Mouse (Mus musculus) layer of hippocampus, adult 9-10 months (tissue): ENCODE data around the gene E130308A19Rik.

Source experiments
- DNase-seq: peaks from one replicate; pipeline ENCODE4 v3.0.0; 2022; ENCODE audit warnings: low spot score

Gene E130308A19Rik

DNA sequence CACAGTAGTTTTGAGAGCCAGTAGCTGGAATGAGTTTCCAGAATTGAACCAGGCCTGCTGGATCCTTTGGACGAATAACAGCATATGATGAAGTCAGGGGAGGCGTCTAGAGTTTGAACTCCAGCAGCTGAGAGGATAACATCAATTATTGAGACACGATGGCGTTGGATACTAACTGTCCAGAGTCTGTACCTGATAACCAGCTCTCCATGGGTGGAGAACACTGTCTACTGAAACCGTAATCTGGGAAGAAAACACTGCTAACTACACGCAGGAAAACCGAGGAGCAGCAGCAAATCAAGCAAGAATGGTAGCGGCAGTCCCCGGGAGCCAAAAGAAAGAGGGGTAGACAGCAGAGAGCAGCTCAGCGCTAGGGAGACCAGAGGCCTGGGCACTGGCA lies 56.9 kb downstream of the E130308A19Rik start:
- DNase-seq, result no peak

DNA sequence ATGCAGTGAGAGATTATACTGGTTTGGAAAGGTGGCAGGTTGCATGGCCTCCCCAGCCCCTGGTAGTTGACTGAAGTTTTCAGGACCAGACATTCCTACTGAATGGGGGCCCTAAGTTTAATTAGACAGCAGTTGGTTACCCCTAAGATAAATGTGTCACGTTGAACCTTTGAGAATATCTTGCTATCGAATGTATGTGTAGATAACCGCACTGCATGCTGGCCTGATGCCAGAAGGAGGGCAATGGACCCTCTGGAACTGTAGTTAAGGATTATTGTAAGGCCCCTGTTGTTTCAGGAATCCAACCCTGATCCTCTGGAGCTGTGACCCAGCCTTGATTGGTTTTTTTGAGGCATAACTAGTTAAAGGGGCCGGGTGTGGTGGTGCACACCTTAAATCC lies 58.3 kb downstream of the E130308A19Rik start:
- DNase-seq, result no peak

- DNase-seq, result no peak
Observed at GRCm38 (mm10) chr4:59686716-59687115, 60.7 kb downstream of the E130308A19Rik start.

DNA sequence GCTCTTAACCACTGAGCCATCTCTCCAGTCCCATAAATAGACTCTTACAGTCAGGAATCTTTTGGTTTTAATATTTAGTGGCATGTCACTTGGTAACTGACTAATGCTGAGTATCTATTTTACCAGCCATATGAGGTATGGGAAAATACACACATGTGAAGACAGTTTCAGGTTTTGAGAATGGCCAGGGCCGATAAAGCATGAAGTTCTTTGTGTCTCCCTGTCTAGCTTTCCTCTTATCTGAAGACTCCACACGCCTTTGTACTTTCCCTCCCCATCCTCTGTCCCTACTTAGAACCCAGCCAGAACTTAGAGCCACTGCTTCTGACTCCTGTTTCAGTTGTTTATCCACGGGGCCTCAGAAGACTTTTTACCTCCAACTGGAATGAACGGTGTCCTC lies 63.0 kb downstream of the E130308A19Rik start:
- no peak for DNase-seq

DNA sequence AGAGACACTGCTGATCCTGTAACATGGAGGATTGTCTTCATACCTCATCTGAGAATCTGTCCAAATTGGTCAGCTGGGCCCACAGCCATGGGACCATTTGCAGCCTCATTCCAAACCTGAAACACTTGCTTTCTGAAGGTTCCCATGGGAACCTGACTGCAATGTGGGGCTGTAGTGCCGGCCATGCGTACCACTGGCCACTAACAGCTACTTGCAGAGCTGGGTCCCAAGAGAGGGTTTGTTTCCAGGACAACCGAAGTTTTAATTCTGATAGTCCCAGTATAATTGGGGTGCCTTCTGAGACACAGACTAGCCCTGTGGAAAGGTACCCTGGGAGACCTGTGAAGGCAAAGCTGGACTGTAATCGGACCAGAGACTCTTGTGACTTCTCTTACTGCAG lies 64.1 kb downstream of the E130308A19Rik start:
- no peak for DNase-seq

GRCm38 (mm10) chr4:59696846-59697245 lies 70.8 kb downstream of the E130308A19Rik start:
- DNase-seq, result no peak

GRCm38 (mm10) chr4:59697869-59698268 lies 71.9 kb downstream of the E130308A19Rik start:
- no peak for DNase-seq

DNA sequence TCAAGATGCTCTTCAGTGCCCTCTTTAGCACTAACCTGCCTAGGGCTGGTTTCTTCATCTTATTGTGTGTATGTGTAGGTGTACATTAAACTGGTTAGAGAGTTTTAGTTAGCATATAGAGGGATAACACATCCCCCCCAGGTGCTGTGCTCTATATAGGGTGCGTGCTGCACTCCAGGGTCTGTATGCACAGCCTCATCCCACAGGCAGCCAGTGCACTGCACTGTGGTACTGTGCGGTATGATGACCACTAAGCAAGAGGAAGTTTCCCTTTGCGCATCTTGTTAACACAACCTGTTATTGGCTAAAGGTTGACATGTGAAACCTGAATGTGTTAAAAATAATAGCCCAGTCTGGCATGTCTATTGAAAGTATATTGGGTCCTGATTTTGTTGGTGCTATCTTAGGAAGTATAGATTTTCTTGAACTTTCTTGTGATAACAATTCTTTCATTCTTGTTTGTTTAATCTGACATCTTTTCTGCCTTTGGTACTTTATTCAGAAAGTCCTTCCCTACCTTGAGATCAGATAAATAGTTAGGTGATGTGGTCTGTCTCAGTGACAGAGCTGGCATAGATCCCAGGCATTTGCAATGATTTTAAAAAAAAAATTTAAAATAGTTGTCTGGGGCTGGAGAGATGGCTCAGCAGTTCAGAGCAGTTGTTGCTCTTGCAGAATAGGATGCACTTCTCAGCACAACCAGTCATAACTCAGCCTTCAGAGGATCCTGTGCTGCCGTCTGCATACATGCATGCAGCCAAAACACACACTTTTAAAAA lies 73.2 kb downstream of the E130308A19Rik start:
- DNase-seq, result no peak

- peak; percentile 7 for DNase-seq
Observed at GRCm38 (mm10) chr4:59709321-59709720, 83.3 kb downstream of the E130308A19Rik start.

DNA sequence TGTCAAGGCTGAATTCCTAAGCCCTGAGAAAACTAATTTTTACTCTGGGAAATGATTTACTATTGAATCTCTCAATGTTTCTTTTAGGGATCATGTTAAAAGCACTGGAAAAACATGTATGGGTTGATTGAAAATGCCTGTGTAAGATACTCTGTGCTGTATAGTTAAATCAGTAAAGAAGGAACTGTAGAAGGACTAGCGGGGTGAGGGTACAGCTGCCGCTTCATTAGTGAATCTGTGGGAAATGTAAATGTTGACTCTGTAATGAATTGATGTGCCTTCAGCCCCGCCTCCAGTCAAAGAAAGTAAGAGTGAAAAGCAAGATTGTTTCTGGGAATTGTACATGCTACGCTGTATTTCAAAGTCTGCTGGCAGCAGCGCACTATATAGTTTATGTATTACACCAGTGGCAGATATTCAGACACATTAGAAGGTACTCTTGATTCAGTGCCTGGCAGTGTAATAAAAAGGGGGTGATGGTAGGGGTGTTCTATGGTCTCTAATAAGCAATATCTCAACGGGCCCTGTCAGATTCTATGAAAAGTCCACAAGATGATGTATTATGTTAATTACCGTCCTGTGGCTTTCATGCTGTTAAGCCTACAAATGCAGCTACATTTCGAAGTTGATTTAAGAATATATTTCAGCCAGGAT lies 84.9 kb downstream of the E130308A19Rik start:
- no peak for DNase-seq

DNA sequence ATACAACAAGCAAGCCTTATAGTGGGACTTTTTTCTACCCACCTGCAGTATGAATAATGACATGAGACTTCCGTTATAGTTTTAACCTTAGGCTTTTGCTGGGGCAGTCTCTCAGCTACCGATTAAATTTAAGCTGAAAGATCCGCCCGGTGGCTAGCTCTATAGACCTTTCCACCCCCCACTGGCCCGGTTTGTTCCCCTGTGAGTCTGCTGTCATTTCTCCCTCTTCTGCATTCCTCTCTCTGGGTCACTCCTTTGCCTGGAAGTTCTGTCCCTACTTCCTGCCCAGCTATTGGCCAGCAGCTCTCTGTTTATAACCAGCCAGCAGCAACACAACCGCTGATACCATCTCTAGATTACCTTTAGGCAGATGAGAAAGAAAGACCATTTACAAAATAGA lies 86.4 kb downstream of the E130308A19Rik start:
- no peak for DNase-seq

DNA sequence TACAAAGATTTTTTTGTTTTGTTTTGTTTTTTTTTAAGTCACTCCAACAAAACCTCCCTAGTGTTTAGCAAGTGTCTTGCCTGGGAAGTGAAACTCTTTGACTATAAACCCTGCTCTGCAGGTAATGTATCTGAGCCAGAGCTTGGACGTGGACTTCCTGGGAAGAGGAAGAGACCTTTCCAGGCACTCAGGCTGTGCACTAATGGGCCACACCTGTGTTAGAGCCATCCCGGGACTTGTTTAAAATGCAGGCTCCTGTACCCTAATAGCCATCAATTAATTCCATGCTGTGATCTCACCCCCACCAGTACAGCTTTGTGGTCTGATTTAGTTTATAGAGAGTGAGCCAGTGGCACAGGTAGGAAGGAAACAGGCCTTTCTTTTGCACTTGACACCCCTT lies 86.9 kb downstream of the E130308A19Rik start:
- no peak for DNase-seq

- DNase-seq, result no peak
Observed at GRCm38 (mm10) chr4:59714472-59714871, 88.5 kb downstream of the E130308A19Rik start.

- DNase-seq, result no peak
Observed at GRCm38 (mm10) chr4:59714926-59715325, 88.9 kb downstream of the E130308A19Rik start.

DNA sequence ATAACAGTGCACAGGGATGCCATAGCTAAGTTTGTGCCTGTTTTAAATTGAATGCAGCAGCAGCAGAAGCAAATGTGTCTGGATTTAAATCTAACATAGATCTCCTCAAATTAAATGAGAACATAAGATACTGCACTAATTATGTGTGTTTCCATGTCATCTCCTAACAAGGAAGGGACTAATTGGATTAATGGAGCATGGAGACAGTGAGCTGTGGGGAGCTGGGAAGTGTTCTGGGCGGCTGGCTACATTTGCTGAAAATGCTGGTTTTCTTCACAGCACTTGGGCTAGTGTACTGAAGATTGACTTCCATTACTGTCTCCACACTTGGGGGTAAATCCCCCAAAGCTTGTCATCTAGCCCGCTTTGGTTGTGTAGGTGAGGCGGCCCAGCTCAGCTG lies 89.5 kb downstream of the E130308A19Rik start:
- DNase-seq, result no peak

GRCm38 (mm10) chr4:59717349-59717748 lies 91.3 kb downstream of the E130308A19Rik start:
- no peak for DNase-seq

GRCm38 (mm10) chr4:59718542-59718941 lies 92.5 kb downstream of the E130308A19Rik start:
- DNase-seq, result no peak

GRCm38 (mm10) chr4:59719481-59720355 lies 93.7 kb downstream of the E130308A19Rik start:
- DNase-seq, result no peak

GRCm38 (mm10) chr4:59721811-59722210 lies 95.8 kb downstream of the E130308A19Rik start:
- no peak for DNase-seq

GRCm38 (mm10) chr4:59725579-59725978 lies 99.6 kb downstream of the E130308A19Rik start:
- DNase-seq, result no peak

DNA sequence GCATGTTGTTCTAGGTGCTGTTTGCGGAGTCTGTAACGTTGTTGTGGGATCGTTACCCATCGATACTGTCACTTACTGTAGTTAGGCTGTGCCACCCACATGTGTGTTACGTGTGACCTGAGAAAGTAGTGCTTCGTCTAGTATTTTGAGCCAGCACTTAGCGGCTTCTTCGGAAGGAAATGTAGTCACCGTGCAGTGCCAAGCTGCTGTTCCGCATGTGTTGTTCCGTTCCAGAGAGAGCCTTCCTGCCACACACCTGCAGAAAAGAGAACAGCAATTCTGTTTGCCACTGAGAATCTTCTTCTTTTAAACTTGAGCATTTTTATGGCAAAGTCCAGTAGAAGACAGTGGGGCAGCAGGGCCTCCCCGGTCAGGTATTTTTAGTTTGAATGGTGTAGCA lies 100.5 kb downstream of the E130308A19Rik start:
- no peak for DNase-seq

- no peak for DNase-seq
Observed at GRCm38 (mm10) chr4:59727187-59727877, 101.3 kb downstream of the E130308A19Rik start.
